Mouse (Mus musculus): ENCODE measurements around the gene Musk. TPM values are rescaled to one million over a fixed set of nuclear protein-coding genes. Genes with fewer than 3 reads are reported as not detected.

Gene Musk
- total RNA-seq, 1 experiment from 2014 or later: not detected

- peak; percentile 80 for ATAC-seq (replicated peaks; ENCODE audit: low read depth, poor library complexity, severe bottlenecking)
Observed at GRCm38 (mm10) chr4:58401973-58402501, 116.3 kb downstream of the Musk start.

GRCm38 (mm10) chr4:58413188-58414185 is 127.7 kb downstream of the Musk start:
- no peak for ATAC-seq (replicated peaks; ENCODE audit: low read depth, poor library complexity, severe bottlenecking)

GRCm38 (mm10) chr4:58415537-58415936 is 129.8 kb downstream of the Musk start:
- ATAC-seq (replicated peaks; ENCODE audit: low read depth, poor library complexity, severe bottlenecking): no peak

GRCm38 (mm10) chr4:58417319-58417718 is 131.6 kb downstream of the Musk start:
- no peak for ATAC-seq (replicated peaks; ENCODE audit: low read depth, poor library complexity, severe bottlenecking)

- peak; percentile 49; the same call in 1 of the 2 replicates for ATAC-seq (replicated peaks; ENCODE audit: low read depth, poor library complexity, severe bottlenecking)
Observed at GRCm38 (mm10) chr4:58419225-58419624, 133.5 kb downstream of the Musk start.

- ATAC-seq (replicated peaks; ENCODE audit: low read depth, poor library complexity, severe bottlenecking): peak; percentile 96
Observed at GRCm38 (mm10) chr4:58423276-58423930, 137.6 kb downstream of the Musk start.

Other genes with a start within 250 kb of the Musk start
- gene Svep1, start 79.1 kb upstream of the Musk start, total RNA-seq (2017): 0.05 TPM in 2 replicates

Measured in common myeloid progenitor, adult 5-6 weeks (primary cell).